Mouse (Mus musculus) spleen, adult 2 months (tissue): ENCODE data around the gene Rcsd1. TPM values are rescaled to one million over a fixed set of nuclear protein-coding genes. Genes with fewer than 3 reads are reported as not detected.

ENCODE experiments used
- DNase-seq, 2 experiments: peaks; one replicate each; pipeline versions ENCODE4 v3.0.0 to v3.0.0-alpha.2; 2012 to 2021; ENCODE audit warnings: low spot score in 2 of 2, low read depth in 1 of 2
- H3K27ac ChIP-seq: fragments of 200-500 bp; 2 replicates; pipeline ENCODE4 v1.5.1; 2012; ENCODE audit warnings: low read length, inconsistent platforms; ENCODE audit not compliant: insufficient read depth
- H3K27me3 ChIP-seq: fragments of 200-500 bp; 2 replicates; pipeline ENCODE4 v1.6.1; 2012; ENCODE audit warnings: mild to moderate bottlenecking, moderate library complexity, low read length, inconsistent platforms; ENCODE audit not compliant: control insufficient read depth, insufficient read depth
- H3K36me3 ChIP-seq: fragments of 200-500 bp; 2 replicates; pipeline ENCODE4 v1.6.1; 2012; ENCODE audit warnings: mild to moderate bottlenecking, low read length, inconsistent platforms; ENCODE audit not compliant: control insufficient read depth, insufficient read depth
- H3K4me1 ChIP-seq: fragments of 200-500 bp; 2 replicates; pipeline ENCODE4 v1.6.1; 2011; ENCODE audit warnings: inconsistent platforms; ENCODE audit not compliant: control insufficient read depth, insufficient read depth, insufficient read length
- H3K4me3 ChIP-seq: fragments of 200-500 bp; 2 replicates; pipeline ENCODE4 v1.5.1; 2011; ENCODE audit warnings: mild to moderate bottlenecking, inconsistent platforms; ENCODE audit not compliant: insufficient read depth, insufficient read length; ENCODE audit errors: extremely low read depth
- CTCF ChIP-seq: fragments of 200-500 bp; IDR thresholded peaks from 2 replicates; pipeline ENCODE4 v1.5.1; 2011; ENCODE audit warnings: mild to moderate bottlenecking, inconsistent platforms; ENCODE audit not compliant: insufficient read depth, insufficient read length, insufficient replicate concordance; ENCODE audit errors: extremely low read depth
- POLR2A ChIP-seq: fragments of 200-500 bp; IDR thresholded peaks from 2 replicates; pipeline ENCODE4 v1.6.1; 2011; ENCODE audit warnings: low read depth, low read length, inconsistent platforms
- WGBS: fragments of 180-500 bp; shearing (Covaris S2); methylation state at CpG from one replicate; pipeline ENCODE4 v1.1.7; 2018; 5-methylcytosine and 5-hydroxymethylcytosine counted together
- polyA plus RNA-seq: library from polyadenylated mRNA; depleted of rRNA; stranded (reverse); fragments of >200 nt; gene quantifications from 2 replicates; pipeline ENCODE4 v1.2.3, GENCODE M21; 2012

Rcsd1 gene
- polyA plus RNA-seq, 1 experiment = 68.3 TPM

DNA sequence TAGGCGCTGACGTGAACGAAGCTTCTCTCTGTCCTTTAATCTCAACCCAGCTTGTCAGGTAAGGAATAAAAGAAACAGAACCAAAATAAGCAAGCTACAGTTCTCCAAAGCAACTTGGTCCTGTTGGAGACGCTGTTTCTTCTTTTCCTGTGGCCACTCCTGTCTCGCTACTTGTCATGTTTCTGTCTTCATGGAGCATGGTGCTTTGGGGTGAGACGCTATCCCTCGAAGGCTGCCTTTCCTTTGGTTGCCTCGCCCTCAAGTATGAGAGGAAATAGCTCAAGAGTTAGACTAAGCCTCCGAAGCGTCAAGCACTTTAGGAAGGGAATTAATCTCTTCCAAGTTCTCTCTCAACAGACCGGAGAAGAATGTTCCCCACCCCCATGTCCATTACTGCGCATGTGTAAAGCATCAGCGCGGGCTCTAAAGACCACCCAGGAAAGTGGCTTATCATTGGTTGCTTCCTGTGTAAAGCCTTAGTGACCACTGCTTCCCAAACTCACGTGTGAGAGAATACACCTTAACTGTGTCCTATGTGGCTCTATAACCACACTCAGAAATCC is 9.1 kb upstream of the Rcsd1 start:
- no peak for DNase-seq
- 3% methylated on average over 15 of the region's 15 CpGs for WGBS
- H3K27ac ChIP-seq = peak overlapping the region; percentile 94
- H3K36me3 ChIP-seq = no peaks in the 10 kb centered on the region
- peaks cover 9% of the 10 kb centered on the region; the same call in 1 of the 2 replicates for H3K4me1 ChIP-seq
- TF ChIP-seq POLR2A = no peak
- no peak for TF ChIP-seq CTCF
- H3K4me3 ChIP-seq = peak overlapping the region; percentile 44; the same call in 1 of the 2 replicates
- H3K27me3 ChIP-seq = no peaks in the 10 kb centered on the region

GRCm38 (mm10) chr1:165717711-165718542 is 8.4 kb upstream of the Rcsd1 start:
- WGBS = 3% methylated on average over 11 of the region's 11 CpGs

DNA sequence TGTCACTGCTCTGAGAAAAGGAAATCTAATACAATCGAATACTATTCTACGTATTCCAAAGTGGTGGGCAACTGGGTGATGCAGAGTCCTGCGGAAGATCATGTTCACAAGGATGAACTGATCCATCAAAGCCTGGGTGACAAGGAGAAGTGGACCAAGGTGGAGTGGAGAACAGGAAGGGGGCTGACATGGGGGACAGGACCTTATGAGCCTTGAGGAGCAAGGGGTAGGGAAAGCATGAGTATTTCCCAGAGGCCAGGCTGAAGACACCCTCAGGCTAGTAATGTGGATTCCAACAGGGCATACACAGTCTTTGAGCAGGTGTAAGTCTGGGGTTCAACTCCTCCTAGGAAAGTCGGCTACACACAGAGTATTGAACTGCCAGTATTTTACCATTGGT is 6.9 kb upstream of the Rcsd1 start:
- Histone ChIP-seq H3K27me3 (no peaks in the 10 kb centered on the region), H3K27ac (no peak overlapping the region), H3K36me3 (no peaks in the 10 kb centered on the region), H3K4me1 (peaks cover 9% of the 10 kb centered on the region; the same call in 1 of the 2 replicates), H3K4me3 (no peak overlapping the region)
- TF ChIP-seq POLR2A (no peak), CTCF (no peak)
- WGBS = 86% methylated on average over 4 of the region's 4 CpGs
- no peak for DNase-seq

More at GRCm38 (mm10) chr1:165717711-165718542, 8.4 kb upstream of the Rcsd1 start:
- H3K36me3 ChIP-seq = no peaks in the 10 kb centered on the region
- DNase-seq = peak; percentile 45 to 75
- TF ChIP-seq POLR2A = no peak; the same call in 1 of the 2 replicates
- TF ChIP-seq CTCF = no peak
- H3K4me1 ChIP-seq = peaks cover 9% of the 10 kb centered on the region; the same call in 1 of the 2 replicates
- H3K27me3 ChIP-seq = no peaks in the 10 kb centered on the region
- peak overlapping the region; percentile 94 for H3K27ac ChIP-seq
- H3K4me3 ChIP-seq = peak overlapping the region; percentile 44; the same call in 1 of the 2 replicates

DNA sequence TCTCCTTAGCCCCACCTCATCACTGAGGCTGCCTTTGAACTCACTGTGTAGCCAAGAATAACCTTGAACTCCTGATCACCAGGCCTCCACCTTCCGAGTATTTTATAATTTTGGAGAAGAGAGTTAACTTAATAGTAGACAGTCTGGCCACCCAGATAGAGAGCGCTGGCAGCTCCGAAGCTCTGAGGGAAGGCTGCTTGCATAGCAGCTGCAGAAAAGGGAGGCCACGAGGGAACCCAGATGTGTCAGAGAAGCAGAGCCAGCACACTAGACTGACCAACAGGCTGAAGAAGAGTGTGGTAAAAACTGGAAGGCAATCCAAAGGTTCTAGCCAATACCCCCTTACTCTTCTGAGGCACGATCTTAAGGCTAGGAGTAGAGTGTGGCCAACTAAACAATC is 4.2 kb upstream of the Rcsd1 start:
- Histone ChIP-seq H3K27ac (no peak overlapping the region), H3K36me3 (no peaks in the 10 kb centered on the region), H3K4me1 (peaks cover 20% of the 10 kb centered on the region; the same call in 1 of the 2 replicates), H3K27me3 (no peaks in the 10 kb centered on the region), H3K4me3 (no peak overlapping the region)
- no peak for DNase-seq
- WGBS = 75% methylated on average over 5 of the region's 5 CpGs
- TF ChIP-seq POLR2A (no peak), CTCF (no peak)

- Histone ChIP-seq H3K27me3 (no peaks in the 10 kb centered on the region), H3K4me1 (peaks cover 14% of the 10 kb centered on the region; the same call in 1 of the 2 replicates), H3K4me3 (no peak overlapping the region), H3K27ac (no peak overlapping the region), H3K36me3 (no peaks in the 10 kb centered on the region)
- no peak for TF ChIP-seq POLR2A
- TF ChIP-seq CTCF = no peak
- WGBS = 28% methylated on average over 5 of the region's 5 CpGs
- DNase-seq = no peak
These were observed 2.4 kb upstream of the Rcsd1 start for GRCm38 (mm10) chr1:165711914-165712313.

DNA sequence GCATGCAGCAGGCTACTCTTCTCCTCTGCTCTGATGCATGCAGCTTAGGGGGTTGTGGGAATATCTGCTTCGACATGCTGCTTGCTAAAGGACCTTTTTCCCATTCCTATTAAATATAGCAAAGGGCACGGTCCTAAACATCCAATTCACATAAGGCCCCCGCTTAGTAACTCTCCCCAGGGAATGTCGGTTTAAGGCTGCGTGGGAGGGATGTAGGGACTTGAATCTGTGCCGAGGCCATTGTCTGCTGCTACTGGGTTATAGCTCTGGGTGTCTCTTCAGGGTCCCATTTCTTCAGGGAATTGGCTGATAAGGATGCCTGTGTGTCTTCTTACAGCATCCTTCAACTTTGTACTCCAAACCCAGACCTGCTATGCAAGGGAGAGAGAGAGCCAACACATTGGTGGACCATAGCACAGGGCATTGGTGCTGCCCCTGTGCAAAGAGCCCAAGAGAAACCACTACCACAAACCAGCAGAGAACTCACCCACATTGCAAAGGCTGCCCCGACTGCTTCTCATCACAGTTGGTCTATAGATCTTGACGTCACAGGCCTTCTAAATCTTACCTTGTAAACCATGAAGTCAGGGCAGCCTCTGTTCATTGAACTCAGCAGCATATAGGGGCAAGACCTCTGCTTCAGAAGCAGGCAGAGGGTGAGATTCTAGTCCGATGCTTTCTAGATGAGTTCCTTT is 724 bp downstream of the Rcsd1 start:
- 25% methylated on average over 9 of the region's 9 CpGs for WGBS
- no peak for TF ChIP-seq CTCF
- TF ChIP-seq POLR2A = no peak; the same call in 1 of the 2 replicates

More for the DNA sequence above, 724 bp downstream of the Rcsd1 start:
- H3K36me3 ChIP-seq = peaks cover 3% of the 10 kb centered on the region; the same call in 1 of the 2 replicates
- no peaks in the 10 kb centered on the region for H3K27me3 ChIP-seq
- peaks cover 28% of the 10 kb centered on the region; the same call in 1 of the 2 replicates for H3K4me1 ChIP-seq
- peak overlapping the region; percentile 94 for H3K4me3 ChIP-seq
- DNase-seq = no peak
- peak overlapping the region; percentile 98 for H3K27ac ChIP-seq
